Mouse (Mus musculus) small intestine, adult 2 months (tissue): ENCODE results near the gene Psmc3ip. TPM values are rescaled to one million over a fixed set of nuclear protein-coding genes. Genes with fewer than 3 reads are reported as not detected.

Experiments used
- H3K27ac ChIP-seq: fragments of 200-500 bp; 2 replicates; pipeline ENCODE4 v1.5.1; 2012; ENCODE audit warnings: low read depth, low read length, control low read depth, inconsistent platforms; ENCODE audit not compliant: insufficient read depth
- H3K27me3 ChIP-seq: fragments of 200-500 bp; 2 replicates; pipeline ENCODE4 v1.6.1; 2012; ENCODE audit warnings: mild to moderate bottlenecking, moderate library complexity, low read length, inconsistent platforms; ENCODE audit not compliant: control insufficient read depth, insufficient read depth
- H3K36me3 ChIP-seq: fragments of 200-500 bp; 2 replicates; pipeline ENCODE4 v1.6.1; 2012; ENCODE audit warnings: mild to moderate bottlenecking, low read length, control low read depth, inconsistent platforms; ENCODE audit not compliant: control insufficient read depth, insufficient read depth
- H3K4me1 ChIP-seq: fragments of 200-500 bp; 2 replicates; pipeline ENCODE4 v1.6.1; 2012; ENCODE audit warnings: low read length, inconsistent platforms, mixed read lengths; ENCODE audit not compliant: control insufficient read depth, insufficient read depth, insufficient read length
- H3K4me3 ChIP-seq: fragments of 200-500 bp; 2 replicates; pipeline ENCODE4 v1.5.1; 2012; ENCODE audit warnings: low read depth, mild to moderate bottlenecking, control low read depth, inconsistent platforms, low read length, moderate library complexity
- CTCF ChIP-seq: fragments of 200-500 bp; IDR thresholded peaks from 2 replicates; pipeline ENCODE4 v1.5.1; 2012; ENCODE audit warnings: low read depth, mild to moderate bottlenecking, control low read depth, inconsistent platforms, low read length, moderate library complexity, mixed read lengths; ENCODE audit not compliant: insufficient replicate concordance, insufficient read length; ENCODE audit errors: extremely low read depth
- POLR2A ChIP-seq: fragments of 200-500 bp; IDR thresholded peaks from 2 replicates; pipeline ENCODE4 v1.6.1; 2012; ENCODE audit warnings: low read depth, mild to moderate bottlenecking, control low read depth, inconsistent platforms, low read length, moderate library complexity
- WGBS: fragments of 180-500 bp; shearing (Covaris S2); methylation state at CpG from one replicate; pipeline ENCODE4 v1.1.7; 2018; 5-methylcytosine and 5-hydroxymethylcytosine counted together
- polyA plus RNA-seq: library from polyadenylated mRNA; depleted of rRNA; stranded (reverse); fragments of >200 nt; gene quantifications from 2 replicates; pipeline ENCODE4 v1.2.3, GENCODE M21; 2012

Psmc3ip gene
- polyA plus RNA-seq, 1 experiment = 0.46 TPM

GRCm38 (mm10) chr11:101059473-101059872 is 35.8 kb downstream of the Psmc3ip start:
- no peak for TF ChIP-seq POLR2A
- TF ChIP-seq CTCF = no peak
- H3K36me3 ChIP-seq = peaks cover 7% of the 10 kb centered on the region; the same call in 1 of the 2 replicates
- H3K27ac ChIP-seq = peak overlapping the region; percentile 88
- no peak overlapping the region for H3K4me3 ChIP-seq
- peaks cover 49% of the 10 kb centered on the region for H3K4me1 ChIP-seq
- no peaks in the 10 kb centered on the region for H3K27me3 ChIP-seq
- WGBS = 89% methylated on average over 10 of the region's 10 CpGs

- H3K27ac ChIP-seq = peak overlapping the region; percentile 88; the same call in 1 of the 2 replicates
- WGBS = 37% methylated on average over 5 of the region's 5 CpGs
- H3K4me3 ChIP-seq = no peak overlapping the region
- H3K27me3 ChIP-seq = no peaks in the 10 kb centered on the region
- H3K36me3 ChIP-seq = peaks cover 7% of the 10 kb centered on the region; the same call in 1 of the 2 replicates
- no peak for TF ChIP-seq CTCF
- no peak for TF ChIP-seq POLR2A
- H3K4me1 ChIP-seq = peaks cover 43% of the 10 kb centered on the region
Observed at GRCm38 (mm10) chr11:101058726-101059125, 36.5 kb downstream of the Psmc3ip start.

- 19% methylated on average over 5 of the region's 5 CpGs for WGBS
Observed at GRCm38 (mm10) chr11:101057860-101058259, 37.4 kb downstream of the Psmc3ip start.

GRCm38 (mm10) chr11:101056885-101057284 is 38.4 kb downstream of the Psmc3ip start:
- Histone ChIP-seq H3K4me1 (peaks cover 39% of the 10 kb centered on the region), H3K27me3 (no peaks in the 10 kb centered on the region), H3K27ac (peak overlapping the region; percentile 73), H3K4me3 (no peak overlapping the region), H3K36me3 (peaks cover 3% of the 10 kb centered on the region; the same call in 1 of the 2 replicates)
- 13% methylated on average over 8 of the region's 8 CpGs for WGBS
- no peak for TF ChIP-seq CTCF
- no peak; the same call in 1 of the 2 replicates for TF ChIP-seq POLR2A

More at GRCm38 (mm10) chr11:101057860-101058259, 37.4 kb downstream of the Psmc3ip start:
- no peaks in the 10 kb centered on the region for H3K27me3 ChIP-seq
- TF ChIP-seq CTCF = peak; percentile 86; the same call in 1 of the 2 replicates
- no peak for TF ChIP-seq POLR2A
- no peak overlapping the region for H3K4me3 ChIP-seq
- peaks cover 4% of the 10 kb centered on the region; the same call in 1 of the 2 replicates for H3K36me3 ChIP-seq
- peaks cover 40% of the 10 kb centered on the region for H3K4me1 ChIP-seq
- peak overlapping the region; percentile 73; the same call in 1 of the 2 replicates for H3K27ac ChIP-seq

- WGBS = 44% methylated on average over 14 of the region's 14 CpGs
- peaks cover 4% of the 10 kb centered on the region; the same call in 1 of the 2 replicates for H3K36me3 ChIP-seq
- no peaks in the 10 kb centered on the region for H3K27me3 ChIP-seq
- peaks cover 39% of the 10 kb centered on the region for H3K4me1 ChIP-seq
- TF ChIP-seq POLR2A (no peak), CTCF (no peak)
- H3K4me3 ChIP-seq = no peak overlapping the region
- no peak overlapping the region for H3K27ac ChIP-seq
Observed at GRCm38 (mm10) chr11:101055418-101055817, 39.8 kb downstream of the Psmc3ip start.

- Histone ChIP-seq H3K36me3 (peaks cover 10% of the 10 kb centered on the region; the same call in 1 of the 2 replicates), H3K4me3 (no peak overlapping the region), H3K27me3 (no peaks in the 10 kb centered on the region), H3K27ac (no peak overlapping the region), H3K4me1 (peaks cover 39% of the 10 kb centered on the region)
- 98% methylated on average over 1 of the region's 1 CpGs for WGBS
- TF ChIP-seq POLR2A (no peak), CTCF (peak; percentile 44; the same call in 1 of the 2 replicates)
Observed at GRCm38 (mm10) chr11:101053974-101054373, 41.3 kb downstream of the Psmc3ip start.

- Histone ChIP-seq H3K27ac (peak overlapping the region; percentile 77), H3K36me3 (peaks cover 17% of the 10 kb centered on the region), H3K27me3 (no peaks in the 10 kb centered on the region), H3K4me3 (no peak overlapping the region), H3K4me1 (peaks cover 37% of the 10 kb centered on the region)
- TF ChIP-seq POLR2A (no peak), CTCF (no peak)
- 28% methylated on average over 10 of the region's 10 CpGs for WGBS
Observed at GRCm38 (mm10) chr11:101052751-101053473, 42.3 kb downstream of the Psmc3ip start.
